Mouse (Mus musculus) MEL (cell line): Measurements from ENCODE around the gene Chrnb4. TPM values are rescaled to one million over a fixed set of nuclear protein-coding genes. Genes with fewer than 3 reads are reported as not detected.

Source experiments
- DNase-seq: peaks from one replicate; pipeline ENCODE4 v3.0.0; 2011; ENCODE audit warnings: low read depth, low spot score
- H3K27ac ChIP-seq: 2 replicates; pipeline ENCODE4 v1.5.1; 2012; ENCODE audit warnings: low read depth, mild to moderate bottlenecking, control low read depth, low read length, moderate library complexity; ENCODE audit not compliant: control insufficient read depth
- H3K27me3 ChIP-seq, 2 experiments: fragments of 150-350 bp in 1 of 2; sonication (generic) in 1 of 2; 2 replicates each; pipeline ENCODE4 v1.6.1; 2012; ENCODE audit warnings: low read length in 2 of 2, mild to moderate bottlenecking in 2 of 2, improper control_type of control experiment in 1 of 2, moderate library complexity in 1 of 2; ENCODE audit not compliant: insufficient read depth in 2 of 2, control insufficient read depth in 1 of 2
- H3K36me3 ChIP-seq, 2 experiments: 2 replicates each; pipeline ENCODE4 v1.6.1; 2012 to 2014; ENCODE audit warnings: low read length in 2 of 2, improper control_type of control experiment in 1 of 2, inconsistent platforms in 1 of 2, mild to moderate bottlenecking in 1 of 2; ENCODE audit not compliant: insufficient read depth in 2 of 2, control insufficient read depth in 1 of 2
- H3K4me1 ChIP-seq, 2 experiments: fragments of 150-350 bp in 1 of 2; sonication (generic) in 1 of 2; 2 replicates each; pipeline ENCODE4 v1.6.1; 2012; ENCODE audit warnings: low read length in 2 of 2, improper control_type of control experiment in 1 of 2, mild to moderate bottlenecking in 1 of 2; ENCODE audit not compliant: insufficient read depth in 2 of 2, control insufficient read depth in 1 of 2
- H3K4me3 ChIP-seq, 2 experiments: fragments of 150-350 bp in 1 of 2; sonication (generic) in 1 of 2; 2 replicates each; pipeline ENCODE4 v1.5.1; 2012; ENCODE audit warnings: low read depth in 2 of 2, low read length in 2 of 2, mild to moderate bottlenecking in 2 of 2, moderate library complexity in 2 of 2, control low read depth in 1 of 2, improper control_type of control experiment in 1 of 2; ENCODE audit not compliant: control insufficient read depth in 1 of 2, insufficient read depth in 1 of 2
- H3K79me2 ChIP-seq: 2 replicates; pipeline ENCODE4 v1.6.1; 2012; ENCODE audit warnings: mild to moderate bottlenecking, low read length, moderate library complexity; ENCODE audit not compliant: control insufficient read depth, poor library complexity, insufficient read depth
- H3K9ac ChIP-seq: 2 replicates; pipeline ENCODE4 v1.6.1; 2012; ENCODE audit warnings: low read depth, mild to moderate bottlenecking, control low read depth, low read length, moderate library complexity; ENCODE audit not compliant: control insufficient read depth, poor library complexity, severe bottlenecking
- H3K9me3 ChIP-seq: fragments of 150-350 bp; sonication (generic); replicated peaks from 2 replicates; pipeline ENCODE4 v1.6.1; 2012; ENCODE audit warnings: mild to moderate bottlenecking, low read length, improper control_type of control experiment, moderate library complexity; ENCODE audit not compliant: insufficient read depth
- CHD1 ChIP-seq: IDR thresholded peaks from 2 replicates; pipeline ENCODE4 v1.6.1; 2012; ENCODE audit warnings: low read depth, mild to moderate bottlenecking, inconsistent platforms, low read length, improper control_type of control experiment
- CHD2 ChIP-seq: IDR thresholded peaks from 2 replicates; pipeline ENCODE4 v1.6.1; 2011; ENCODE audit warnings: low read length, improper control_type of control experiment
- EP300 ChIP-seq, 2 experiments: IDR thresholded peaks; 2 replicates each; pipeline ENCODE4 v1.6.1; 2011; ENCODE audit warnings: improper control_type of control experiment in 2 of 2, low read length in 2 of 2, low read depth in 1 of 2, mild to moderate bottlenecking in 1 of 2
- ETS1 ChIP-seq: IDR thresholded peaks from 2 replicates; pipeline ENCODE4 v1.6.1; 2012; ENCODE audit warnings: low read depth, mild to moderate bottlenecking, inconsistent platforms, low read length, improper control_type of control experiment, moderate library complexity
- GABPA ChIP-seq: IDR thresholded peaks from 2 replicates; pipeline ENCODE4 v1.6.1; 2012; ENCODE audit warnings: low read depth, mild to moderate bottlenecking, inconsistent platforms, low read length, improper control_type of control experiment, moderate library complexity
- MAX ChIP-seq: IDR thresholded peaks from 2 replicates; pipeline ENCODE4 v1.6.1; 2011; ENCODE audit warnings: low read length, improper control_type of control experiment
- MEF2A ChIP-seq: IDR thresholded peaks from 2 replicates; pipeline ENCODE4 v1.6.1; 2014; ENCODE audit warnings: low read depth, mild to moderate bottlenecking, inconsistent platforms, low read length, improper control_type of control experiment; ENCODE audit not compliant: poor library complexity, insufficient replicate concordance, severe bottlenecking; ENCODE audit errors: extremely low read depth
- MXI1 ChIP-seq: IDR thresholded peaks from 2 replicates; pipeline ENCODE4 v1.6.1; 2011; ENCODE audit warnings: mild to moderate bottlenecking, low read depth, low read length, improper control_type of control experiment
- NELFE ChIP-seq: IDR thresholded peaks from 2 replicates; pipeline ENCODE4 v1.6.1; 2011; ENCODE audit warnings: low read depth, low read length, improper control_type of control experiment
- POLR2A ChIP-seq, 2 experiments: IDR thresholded peaks; 2 replicates each; pipeline ENCODE4 v1.6.1; 2011 to 2012; ENCODE audit warnings: low read length in 2 of 2, mild to moderate bottlenecking in 2 of 2, control low read depth in 1 of 2, improper control_type of control experiment in 1 of 2, low read depth in 1 of 2, moderate library complexity in 1 of 2; ENCODE audit not compliant: control insufficient read depth in 1 of 2, insufficient read depth in 1 of 2, poor library complexity in 1 of 2
- POLR2AphosphoS2 ChIP-seq: IDR thresholded peaks from 2 replicates; pipeline ENCODE4 v1.6.1; 2011; ENCODE audit warnings: low read length, improper control_type of control experiment
- POLR2AphosphoS5 ChIP-seq: IDR thresholded peaks from 2 replicates; pipeline ENCODE4 v1.6.1; 2012; ENCODE audit warnings: low read depth, borderline replicate concordance, mild to moderate bottlenecking, inconsistent platforms, low read length, moderate library complexity, mixed read lengths
- RAD21 ChIP-seq: IDR thresholded peaks from 2 replicates; pipeline ENCODE4 v1.6.1; 2011; ENCODE audit warnings: mild to moderate bottlenecking, low read depth, low read length, improper control_type of control experiment
- SIN3A ChIP-seq: IDR thresholded peaks from 2 replicates; pipeline ENCODE4 v1.6.1; 2012; ENCODE audit warnings: low read length, improper control_type of control experiment, inconsistent platforms
- SMC3 ChIP-seq: IDR thresholded peaks from 2 replicates; pipeline ENCODE4 v1.6.1; 2011; ENCODE audit warnings: low read depth, low read length, improper control_type of control experiment
- TAL1 ChIP-seq: IDR thresholded peaks from 2 replicates; pipeline ENCODE4 v1.6.1; 2012; ENCODE audit warnings: mild to moderate bottlenecking, inconsistent platforms, low read length, moderate library complexity, mixed read lengths
- TCF12 ChIP-seq: IDR thresholded peaks from 2 replicates; pipeline ENCODE4 v1.6.1; 2014; ENCODE audit warnings: low read depth, mild to moderate bottlenecking, inconsistent platforms, low read length, improper control_type of control experiment, moderate library complexity
- ZC3H11A ChIP-seq: IDR thresholded peaks from 2 replicates; pipeline ENCODE4 v1.6.1; 2012; ENCODE audit warnings: low read depth, mild to moderate bottlenecking, inconsistent platforms, low read length, improper control_type of control experiment
- ZMIZ1 ChIP-seq: IDR thresholded peaks from 2 replicates; pipeline ENCODE4 v1.6.1; 2012; ENCODE audit warnings: low read depth, mild to moderate bottlenecking, inconsistent platforms, low read length, improper control_type of control experiment, moderate library complexity
- polyA plus RNA-seq, 2 experiments: library from polyadenylated mRNA; stranded (reverse) in 1 of 2; unstranded in 1 of 2; fragments of >175 nt in 1 of 2; fragments of >200 nt in 1 of 2; gene quantifications; 2 replicates each; pipeline versions ENCODE4 v1.2.1 to v1.2.4; 2012; ENCODE audit warnings: low replicate concordance in 2 of 2, low read depth in 1 of 2; ENCODE audit not compliant: insufficient read length in 2 of 2, insufficient read depth in 1 of 2, missing spikeins in 1 of 2
- total RNA-seq: library from RNA; depleted of rRNA; stranded (reverse); fragments of 300-350 nt; gene quantifications from 2 replicates; pipeline ENCODE4 v1.2.3, GENCODE M21; 2012

The Chrnb4 gene
- total and polyA plus RNA-seq, 3 experiments = 0.01 TPM; not detected in 2

DNA sequence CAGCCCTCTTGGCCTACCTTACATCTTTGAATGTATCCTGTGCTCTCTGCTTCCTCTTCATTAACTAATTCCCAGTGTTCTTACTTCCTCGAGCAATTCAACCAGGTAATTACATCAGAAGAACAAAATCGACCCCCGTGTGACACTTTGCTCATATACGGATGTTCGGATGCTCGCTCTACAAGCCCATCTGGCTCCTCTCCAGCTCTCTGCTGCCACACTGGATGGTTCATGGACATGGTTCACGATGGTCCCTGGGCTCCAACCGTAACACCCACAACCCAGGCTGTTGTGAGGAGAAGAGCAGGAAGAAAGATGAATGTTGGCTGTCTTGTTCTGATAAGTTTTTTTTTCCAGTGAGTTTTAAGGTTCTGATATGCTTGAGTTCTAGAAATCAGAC lies 9.6 kb downstream of the Chrnb4 start:
- Histone ChIP-seq H3K4me1 (no peaks in the 10 kb centered on the region), H3K4me3 (no peak overlapping the region), H3K27ac (no peak overlapping the region), H3K9me3 (no peaks in the 10 kb centered on the region), H3K9ac (no peak overlapping the region), H3K36me3 (no peaks in the 10 kb centered on the region), H3K79me2 (no peaks in the 10 kb centered on the region)
- TF ChIP-seq TAL1 (no peak), POLR2AphosphoS5 (no peak), NELFE (no peak), ETS1 (no peak), GABPA (no peak), CHD2 (no peak), MXI1 (no peak), MEF2A (no peak), CHD1 (no peak), SMC3 (no peak), SIN3A (no peak), EP300 (IDR thresholded peaks at IDR 0.05; ENCODE audit: low read depth in 1 of 2, low read length in 2 of 2) (no peak), ZMIZ1 (no peak), MAX (no peak)
- TF ChIP-seq, all 39 proteins: peak for 0
- no peak for DNase-seq
- H3K27me3 ChIP-seq = peaks cover 0 to 11% of the 10 kb centered on the region in 2 experiments; a peak in 3 of 4 replicates

- H3K9me3 ChIP-seq = no peaks in the 10 kb centered on the region
- H3K27ac ChIP-seq = no peak overlapping the region
- H3K4me3 ChIP-seq = no peak overlapping the region
- TF ChIP-seq TCF12 (no peak), POLR2A (IDR thresholded peaks at IDR 0.05; ENCODE audit: control insufficient read depth in 1 of 2, insufficient read depth in 1 of 2, low read depth in 1 of 2, low read length in 2 of 2, poor library complexity in 1 of 2) (no peak), ZC3H11A (no peak), POLR2AphosphoS2 (no peak), RAD21 (no peak), CHD2 (no peak)
- no peak for DNase-seq
- no peak overlapping the region for H3K9ac ChIP-seq
- peaks cover 3 to 19% of the 10 kb centered on the region in 2 experiments for H3K27me3 ChIP-seq
- H3K79me2 ChIP-seq = no peaks in the 10 kb centered on the region
- no peaks in the 10 kb centered on the region; a peak in 1 of 4 replicates for H3K4me1 ChIP-seq
- no peaks in the 10 kb centered on the region for H3K36me3 ChIP-seq
Measured at GRCm38 (mm10) chr9:55031435-55032167, 17.0 kb downstream of the Chrnb4 start.
